Mouse (Mus musculus) midbrain, embryonic 12.5 days (tissue): ENCODE data around the gene Asb6. TPM values are rescaled to one million over a fixed set of nuclear protein-coding genes. Genes with fewer than 3 reads are reported as not detected.

Experiments
- ATAC-seq: fragments of 200-750 bp; cut with Nextera tagmentation; 2 replicates; pipeline ENCODE4 v1.8.0; 2017; ENCODE audit warnings: low read depth, moderate TSS enrichment, moderate library complexity; ENCODE audit not compliant: low FRiP score
- H3K27ac ChIP-seq: fragments of 300-500 bp; sonication (generic); replicated peaks from 2 replicates; pipeline ENCODE4 v1.5.1; 2016; ENCODE audit warnings: mild to moderate bottlenecking
- H3K27me3 ChIP-seq: fragments of 300-500 bp; sonication (generic); 2 replicates; pipeline ENCODE4 v1.6.1; 2016; ENCODE audit warnings: mild to moderate bottlenecking
- H3K36me3 ChIP-seq: fragments of 300-500 bp; sonication (generic); 2 replicates; pipeline ENCODE4 v1.6.1; 2016
- H3K4me1 ChIP-seq: fragments of 300-500 bp; sonication (generic); 2 replicates; pipeline ENCODE4 v1.6.1; 2016
- H3K4me2 ChIP-seq: fragments of 300-500 bp; sonication (generic); replicated peaks from 2 replicates; pipeline ENCODE4 v1.6.1; 2016; ENCODE audit warnings: mild to moderate bottlenecking, moderate library complexity
- H3K4me3 ChIP-seq: fragments of 300-500 bp; sonication (generic); 2 replicates; pipeline ENCODE4 v1.5.1; 2016; ENCODE audit warnings: mild to moderate bottlenecking
- H3K9ac ChIP-seq: fragments of 300-500 bp; sonication (generic); replicated peaks from 2 replicates; pipeline ENCODE4 v1.6.1; 2016; ENCODE audit warnings: mild to moderate bottlenecking, moderate library complexity
- H3K9me3 ChIP-seq: fragments of 300-500 bp; sonication (generic); 2 replicates; pipeline ENCODE4 v1.6.1; 2016; ENCODE audit warnings: mild to moderate bottlenecking
- WGBS: fragments of 180-500 bp; shearing (Covaris S2); methylation state at CpG from one replicate; pipeline ENCODE4 v1.1.7; 2016; 5-methylcytosine and 5-hydroxymethylcytosine counted together
- polyA plus RNA-seq: library from polyadenylated mRNA; unstranded; fragments of >200 nt; fragmentation: Nextera tagmentation; extraction: Ambion mirVana; gene quantifications from 2 replicates; pipeline ENCODE4 v1.2.1, GENCODE M21; 2016

Gene Asb6
- polyA plus RNA-seq, 1 experiment from 2014 or later, result 41.0 TPM

- H3K27ac ChIP-seq, result no peak overlapping the region
- H3K9ac ChIP-seq, result no peak overlapping the region
- no peak overlapping the region for H3K4me3 ChIP-seq
- H3K36me3 ChIP-seq, result no peaks in the 10 kb centered on the region
- H3K4me1 ChIP-seq, result peaks cover 39% of the 10 kb centered on the region
- no peaks in the 10 kb centered on the region for H3K9me3 ChIP-seq
- 83% methylated on average over 7 of the region's 7 CpGs for WGBS
- H3K4me2 ChIP-seq, result no peak overlapping the region
- no peak for ATAC-seq
- H3K27me3 ChIP-seq, result no peaks in the 10 kb centered on the region
Measured at GRCm38 (mm10) chr2:30792061-30792460, 38.1 kb downstream of the Asb6 start.

DNA sequence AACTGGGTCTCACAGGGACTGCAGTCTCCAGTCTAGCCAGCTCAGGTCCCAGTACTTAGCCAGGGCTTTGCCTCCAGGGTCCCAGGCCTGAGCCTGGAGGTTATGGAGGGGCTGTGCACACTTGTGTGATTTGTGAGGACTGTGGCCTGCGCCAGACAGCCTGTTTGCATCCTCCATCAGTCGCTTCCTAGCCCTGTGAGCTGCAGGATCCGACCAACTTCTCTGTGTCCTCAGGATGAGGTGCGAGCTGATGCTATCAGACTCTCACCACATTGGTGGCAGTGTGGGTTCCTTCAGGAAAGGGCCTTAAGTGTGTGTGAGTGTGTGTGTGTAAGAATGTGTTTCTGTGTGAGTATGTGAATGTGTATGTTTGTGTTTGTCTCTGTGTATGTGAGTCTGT, 42.7 kb downstream of the Asb6 start:
- H3K9ac ChIP-seq, result peak overlapping the region; percentile 20
- H3K27me3 ChIP-seq, result peaks cover 6% of the 10 kb centered on the region; the same call in 1 of the 2 replicates
- no peaks in the 10 kb centered on the region for H3K36me3 ChIP-seq
- WGBS, result 56% methylated on average over 4 of the region's 4 CpGs
- H3K4me1 ChIP-seq, result peaks cover 40% of the 10 kb centered on the region
- H3K4me3 ChIP-seq, result no peak overlapping the region
- 0 out of 2 replicates have a peak overlapping the region, but pooled peaks have one; percentile 8 for H3K4me2 ChIP-seq
- peak overlapping the region; percentile 54 for H3K27ac ChIP-seq
- H3K9me3 ChIP-seq, result no peaks in the 10 kb centered on the region
- no peak for ATAC-seq

DNA sequence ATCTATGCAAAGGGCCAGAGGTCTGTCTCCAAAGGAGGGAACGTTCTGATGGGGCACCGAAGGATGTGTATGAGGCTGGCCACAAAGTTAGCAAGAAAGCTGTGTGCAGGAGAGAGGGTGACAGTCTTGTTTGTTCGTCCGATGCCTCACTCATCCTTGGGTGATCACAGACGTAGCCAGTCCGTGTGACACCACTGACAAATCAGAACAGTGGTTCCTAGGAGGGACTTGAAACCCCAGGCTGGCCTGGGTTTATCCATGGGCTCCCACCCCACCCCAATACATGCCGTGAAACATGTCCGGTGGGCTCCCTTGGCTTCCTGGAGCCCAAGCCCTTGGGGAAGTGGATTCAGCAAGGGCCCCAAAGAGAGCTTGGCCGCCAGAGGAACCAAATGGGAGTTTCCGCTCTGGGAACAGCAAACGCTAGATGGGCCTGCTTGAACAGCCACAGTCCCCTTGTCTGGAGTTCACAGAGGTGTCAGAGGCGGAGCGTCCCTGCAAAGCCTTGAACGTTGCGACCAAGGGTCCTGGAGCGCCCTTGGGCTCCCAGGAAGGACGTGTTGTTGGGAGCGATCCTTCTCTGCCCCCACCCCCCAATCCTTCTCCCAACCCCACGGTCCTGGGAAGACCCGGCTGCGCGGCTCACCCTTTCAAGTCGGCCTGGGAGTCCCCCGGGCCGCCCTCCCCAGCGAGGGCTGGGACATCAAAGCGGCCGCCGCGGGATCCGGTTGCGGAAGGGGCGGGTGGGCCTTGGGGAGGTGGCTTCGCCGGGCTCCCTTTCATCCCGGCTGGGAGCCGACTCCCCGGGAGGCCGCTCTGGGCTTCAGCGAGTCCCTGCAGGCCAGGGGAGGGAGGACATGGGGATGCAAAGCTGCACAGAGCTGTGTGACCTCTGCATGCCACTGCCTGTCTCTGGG, 45.8 kb downstream of the Asb6 start:
- ATAC-seq, result peak; percentile 51
- 10% methylated on average over 39 of the region's 40 CpGs for WGBS
- Histone ChIP-seq H3K4me1 (peaks cover 40% of the 10 kb centered on the region), H3K4me3 (peak overlapping the region; percentile 23; the same call in 1 of the 2 replicates), H3K27ac (peak overlapping the region; percentile 74), H3K27me3 (peaks cover 6% of the 10 kb centered on the region; the same call in 1 of the 2 replicates), H3K9ac (peak overlapping the region; percentile 28), H3K36me3 (no peaks in the 10 kb centered on the region), H3K9me3 (no peaks in the 10 kb centered on the region), H3K4me2 (peak overlapping the region; percentile 53)

- peak overlapping the region; percentile 74 for H3K27ac ChIP-seq
- peaks cover 43% of the 10 kb centered on the region for H3K4me1 ChIP-seq
- 2% methylated on average over 12 of the region's 13 CpGs for WGBS
- ATAC-seq, result peak; percentile 47; the same call in 1 of the 2 replicates
- peaks cover 6% of the 10 kb centered on the region; the same call in 1 of the 2 replicates for H3K27me3 ChIP-seq
- peak overlapping the region; percentile 53 for H3K4me2 ChIP-seq
- peak overlapping the region; percentile 39 for H3K9ac ChIP-seq
- H3K4me3 ChIP-seq, result peak overlapping the region; percentile 23
- H3K9me3 ChIP-seq, result no peaks in the 10 kb centered on the region
- H3K36me3 ChIP-seq, result no peaks in the 10 kb centered on the region
Measured at GRCm38 (mm10) chr2:30783346-30783745, 46.8 kb downstream of the Asb6 start.

DNA sequence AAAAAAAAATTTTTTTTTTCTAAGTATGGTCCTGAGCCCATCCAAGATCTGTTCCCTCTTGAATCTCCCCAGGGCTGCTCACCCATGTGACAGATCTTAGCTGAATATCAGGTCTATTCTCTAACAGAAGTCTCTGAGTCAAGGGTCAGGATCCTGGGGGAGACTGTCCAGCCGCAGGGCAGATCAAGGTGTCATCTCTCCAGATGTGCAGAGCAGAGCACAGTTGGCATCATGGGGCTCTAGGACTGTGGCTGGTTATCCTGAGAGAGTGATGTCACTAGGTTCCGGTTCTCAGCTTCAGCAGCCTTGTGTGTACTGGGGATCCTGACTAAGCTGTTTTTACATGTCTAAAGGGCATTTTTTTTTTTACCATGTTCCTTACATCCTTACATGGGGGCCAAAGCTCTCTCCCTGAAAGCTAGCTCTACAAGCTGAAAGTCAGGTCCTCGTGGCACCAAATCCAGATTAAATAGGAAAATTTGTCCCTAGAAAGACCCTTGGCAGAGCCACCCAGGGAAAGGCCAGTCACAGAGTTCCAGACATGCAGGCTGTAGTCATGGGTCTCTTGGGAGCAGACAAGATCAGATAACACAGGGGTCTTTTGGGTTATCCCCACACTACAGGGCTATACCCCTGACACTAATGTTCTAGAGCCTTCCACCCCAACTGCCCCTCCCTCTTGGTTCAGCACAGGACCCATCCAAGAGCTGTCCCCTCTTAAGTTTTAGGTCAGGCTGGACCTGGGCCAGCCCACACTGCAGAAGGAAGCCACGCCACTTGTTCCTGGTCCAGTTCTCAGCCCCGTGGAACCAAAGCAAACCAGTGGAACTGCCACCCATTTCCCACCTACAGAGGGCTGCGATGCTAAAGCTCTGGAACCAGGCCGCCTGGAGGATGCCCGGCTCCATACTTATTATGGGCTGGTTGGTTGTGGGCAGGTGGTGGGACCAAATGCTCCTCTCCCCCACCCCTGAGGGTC, 47.5 kb downstream of the Asb6 start:
- Histone ChIP-seq H3K36me3 (no peaks in the 10 kb centered on the region), H3K4me1 (peaks cover 41% of the 10 kb centered on the region), H3K27me3 (peaks cover 6% of the 10 kb centered on the region; the same call in 1 of the 2 replicates), H3K9ac (peak overlapping the region; percentile 39), H3K27ac (peak overlapping the region; percentile 74), H3K4me3 (peak overlapping the region; percentile 23; the same call in 1 of the 2 replicates), H3K9me3 (no peaks in the 10 kb centered on the region), H3K4me2 (peak overlapping the region; percentile 53)
- no peak for ATAC-seq
- 79% methylated on average over 8 of the region's 8 CpGs for WGBS

GRCm38 (mm10) chr2:30779241-30779640, 50.9 kb downstream of the Asb6 start:
- no peak overlapping the region for H3K4me3 ChIP-seq
- no peak overlapping the region for H3K9ac ChIP-seq
- ATAC-seq, result no peak
- H3K9me3 ChIP-seq, result no peaks in the 10 kb centered on the region
- 0 out of 2 replicates have a peak overlapping the region, but pooled peaks have one; percentile 7 for H3K27ac ChIP-seq
- WGBS, result under 1% methylated on average over 5 of the region's 5 CpGs
- H3K36me3 ChIP-seq, result no peaks in the 10 kb centered on the region
- no peak overlapping the region for H3K4me2 ChIP-seq
- no peaks in the 10 kb centered on the region; the same call in 1 of the 2 replicates for H3K27me3 ChIP-seq
- H3K4me1 ChIP-seq, result peaks cover 18% of the 10 kb centered on the region

- Histone ChIP-seq H3K27me3 (no peaks in the 10 kb centered on the region), H3K36me3 (no peaks in the 10 kb centered on the region), H3K4me3 (no peak overlapping the region), H3K4me2 (no peak overlapping the region), H3K9me3 (no peaks in the 10 kb centered on the region), H3K9ac (no peak overlapping the region), H3K4me1 (peaks cover 11% of the 10 kb centered on the region), H3K27ac (no peak overlapping the region)
- ATAC-seq, result no peak
- WGBS, result 59% methylated on average over 4 of the region's 4 CpGs
Measured at GRCm38 (mm10) chr2:30778235-30778634, 51.9 kb downstream of the Asb6 start.

- Histone ChIP-seq H3K4me1 (peaks cover 16% of the 10 kb centered on the region), H3K4me3 (no peak overlapping the region), H3K27me3 (no peaks in the 10 kb centered on the region), H3K9ac (no peak overlapping the region), H3K27ac (no peak overlapping the region), H3K4me2 (no peak overlapping the region), H3K9me3 (no peaks in the 10 kb centered on the region), H3K36me3 (no peaks in the 10 kb centered on the region)
- 88% methylated on average over 3 of the region's 3 CpGs for WGBS
- ATAC-seq, result no peak
Measured at GRCm38 (mm10) chr2:30777266-30777665, 52.9 kb downstream of the Asb6 start.

- Histone ChIP-seq H3K27me3 (no peaks in the 10 kb centered on the region), H3K9ac (no peak overlapping the region), H3K4me2 (no peak overlapping the region), H3K4me3 (no peak overlapping the region), H3K4me1 (peaks cover 29% of the 10 kb centered on the region), H3K27ac (no peak overlapping the region), H3K9me3 (no peaks in the 10 kb centered on the region), H3K36me3 (no peaks in the 10 kb centered on the region)
- ATAC-seq, result no peak
- 56% methylated on average over 3 of the region's 3 CpGs for WGBS
Measured at GRCm38 (mm10) chr2:30775955-30776354, 54.2 kb downstream of the Asb6 start.

DNA sequence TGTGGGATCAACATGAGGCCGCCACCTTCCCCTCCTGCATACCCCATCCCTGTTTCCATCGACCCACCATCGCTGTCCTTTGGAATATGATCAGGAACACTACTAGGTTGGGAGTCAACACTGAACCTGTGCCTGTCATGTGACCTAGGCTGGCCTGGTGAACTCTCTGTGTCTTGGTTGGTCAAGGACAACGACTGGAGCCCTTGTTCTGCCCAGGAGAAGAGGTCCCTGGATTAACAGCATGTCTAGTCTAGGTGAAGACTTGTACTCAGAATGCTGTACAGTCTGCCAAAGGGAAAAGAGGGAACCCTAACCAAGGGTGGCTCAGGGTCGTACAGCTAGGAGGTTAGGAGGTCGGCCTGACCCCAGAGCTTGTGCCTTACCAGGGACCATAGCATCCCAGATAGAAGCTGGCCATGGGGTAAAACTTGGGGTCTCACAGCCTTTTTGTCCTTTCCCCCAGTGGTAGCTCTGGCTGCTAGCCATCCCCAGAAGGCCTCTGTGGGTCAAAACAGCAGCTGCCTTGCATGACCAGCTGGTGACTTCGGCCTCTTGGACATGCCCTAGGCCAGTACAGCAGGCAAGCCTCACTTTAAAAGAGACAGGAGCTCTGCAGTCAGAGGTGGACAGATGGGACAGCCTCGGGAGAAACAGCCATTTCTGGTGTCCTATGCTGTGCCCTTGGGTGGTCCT, 56.7 kb downstream of the Asb6 start:
- Histone ChIP-seq H3K36me3 (no peaks in the 10 kb centered on the region), H3K27me3 (no peaks in the 10 kb centered on the region), H3K4me2 (no peak overlapping the region), H3K9me3 (no peaks in the 10 kb centered on the region), H3K9ac (no peak overlapping the region), H3K4me3 (no peak overlapping the region), H3K4me1 (peaks cover 23% of the 10 kb centered on the region), H3K27ac (0 out of 2 replicates have a peak overlapping the region, but pooled peaks have one; percentile 1)
- WGBS, result 81% methylated on average over 8 of the region's 8 CpGs
- no peak for ATAC-seq
